Mouse (Mus musculus) liver, adult 2 months (tissue): ENCODE data around the gene Msh5.

Experiments
- CTCF ChIP-seq: fragments of 200-500 bp; IDR thresholded peaks from 2 replicates; pipeline ENCODE4 v1.5.1; 2011; ENCODE audit warnings: low read depth, low read length, control low read depth
- POLR2A ChIP-seq: fragments of 200-500 bp; IDR thresholded peaks from 2 replicates; pipeline ENCODE4 v1.6.1; 2011; ENCODE audit warnings: low read length, control low read depth; ENCODE audit not compliant: insufficient read depth; ENCODE audit errors: extremely low read depth

GRCm38 (mm10) chr17:34998526-34999430 is 47.8 kb downstream of the Msh5 start:
- TF ChIP-seq POLR2A (no peak), CTCF (no peak)
